Mouse (Mus musculus) embryonic fibroblast, embryonic 13.5 days (primary cell): ENCODE data around the gene Rnf135. TPM values are rescaled to one million over a fixed set of nuclear protein-coding genes. Genes with fewer than 3 reads are reported as not detected.
"Not testable (repeated sequence)": the region's sequence is repeated elsewhere in the genome, so short reads cannot be mapped to it uniquely, and the experiment has no call there.

ENCODE experiments used
- H3K27ac ChIP-seq: 2 replicates; pipeline ENCODE4 v1.5.1; 2012; ENCODE audit warnings: low read length, control low read depth, inconsistent platforms; ENCODE audit not compliant: insufficient read depth
- H3K4me1 ChIP-seq: 2 replicates; pipeline ENCODE4 v1.6.1; 2011; ENCODE audit warnings: low read length; ENCODE audit not compliant: control insufficient read depth, insufficient read depth
- H3K4me3 ChIP-seq: 2 replicates; pipeline ENCODE4 v1.5.1; 2011; ENCODE audit warnings: mild to moderate bottlenecking, control low read depth, low read length; ENCODE audit not compliant: insufficient read depth
- CTCF ChIP-seq: IDR thresholded peaks from 2 replicates; pipeline ENCODE4 v1.5.1; 2011; ENCODE audit warnings: mild to moderate bottlenecking, control low read depth, low read length, moderate library complexity, borderline replicate concordance; ENCODE audit not compliant: insufficient read depth
- POLR2A ChIP-seq: IDR thresholded peaks from 2 replicates; pipeline ENCODE4 v1.6.1; 2011; ENCODE audit warnings: low read depth, mild to moderate bottlenecking, control low read depth, low read length, moderate library complexity
- polyA plus RNA-seq: library from polyadenylated mRNA; stranded (reverse); fragments of >200 nt; gene quantifications from 2 replicates; pipeline ENCODE4 v1.2.4, GENCODE M21; 2011; ENCODE audit warnings: low read depth; ENCODE audit not compliant: missing spikeins, insufficient read length

The Rnf135 gene
- polyA plus RNA-seq, 1 experiment = 8.0 TPM

- TF ChIP-seq POLR2A = no peak
- no peak for TF ChIP-seq CTCF
- Histone ChIP-seq H3K27ac (no peak overlapping the region), H3K4me3 (no peak overlapping the region), H3K4me1 (0 out of 2 replicates have a peak, but pooled peaks cover 3% of the 10 kb centered on the region)
These were observed 9.5 kb upstream of the Rnf135 start for GRCm38 (mm10) chr11:80173963-80174670.

- TF ChIP-seq POLR2A (no peak), CTCF (no peak)
- Histone ChIP-seq H3K4me3 (no peak overlapping the region), H3K4me1 (0 out of 2 replicates have a peak, but pooled peaks cover 3% of the 10 kb centered on the region), H3K27ac (no peak overlapping the region)
These were observed 6.4 kb upstream of the Rnf135 start for GRCm38 (mm10) chr11:80176911-80177895.

GRCm38 (mm10) chr11:80178316-80178715 is 5.3 kb upstream of the Rnf135 start:
- Histone ChIP-seq H3K27ac (no peak overlapping the region), H3K4me3 (no peak overlapping the region), H3K4me1 (0 out of 2 replicates have a peak, but pooled peaks cover 3% of the 10 kb centered on the region)
- TF ChIP-seq POLR2A (no peak), CTCF (no peak)

- no peak overlapping the region for H3K27ac ChIP-seq
- no peak overlapping the region for H3K4me3 ChIP-seq
- peaks cover 3% of the 10 kb centered on the region; the same call in 1 of the 2 replicates for H3K4me1 ChIP-seq
- TF ChIP-seq POLR2A (no peak), CTCF (no peak)
These were observed 2.5 kb upstream of the Rnf135 start for GRCm38 (mm10) chr11:80181021-80181749.

- H3K27ac ChIP-seq = peak overlapping the region; percentile 28; the same call in 1 of the 2 replicates
- not testable (repeated sequence) for H3K4me1 ChIP-seq
- peak overlapping the region; percentile 18 for H3K4me3 ChIP-seq
These were observed 472 bp upstream of the Rnf135 start for GRCm38 (mm10) chr11:80183054-80183704.

GRCm38 (mm10) chr11:80184531-80185071 is 950 bp downstream of the Rnf135 start:
- no peak overlapping the region for H3K27ac ChIP-seq

GRCm38 (mm10) chr11:80185441-80185976 is 1.9 kb downstream of the Rnf135 start:
- not testable (repeated sequence) for H3K4me1 ChIP-seq, H3K4me3 ChIP-seq, H3K27ac ChIP-seq

More at GRCm38 (mm10) chr11:80184531-80185071, 950 bp downstream of the Rnf135 start:
- H3K4me1 ChIP-seq = no peaks in the 10 kb centered on the region; the same call in 1 of the 2 replicates
- H3K4me3 ChIP-seq = peak overlapping the region; percentile 82
- no peak for TF ChIP-seq CTCF

- Histone ChIP-seq H3K4me1 (no peaks in the 10 kb centered on the region), H3K27ac (no peak overlapping the region), H3K4me3 (no peak overlapping the region)
- TF ChIP-seq CTCF (no peak), POLR2A (no peak)
These were observed 6.6 kb downstream of the Rnf135 start for GRCm38 (mm10) chr11:80190280-80190679.

GRCm38 (mm10) chr11:80193827-80194226 is 10.2 kb downstream of the Rnf135 start:
- no peak overlapping the region for H3K4me3 ChIP-seq

More at GRCm38 (mm10) chr11:80193827-80194226, 10.2 kb downstream of the Rnf135 start:
- TF ChIP-seq POLR2A (no peak), CTCF (no peak)
- no peak overlapping the region for H3K27ac ChIP-seq
- H3K4me1 ChIP-seq = no peaks in the 10 kb centered on the region
